Mouse (Mus musculus): ENCODE measurements around the gene Clec12b. TPM values are rescaled to one million over a fixed set of nuclear protein-coding genes. Genes with fewer than 3 reads are reported as not detected.
"Not testable (repeated sequence)": the region's sequence is repeated elsewhere in the genome, so short reads cannot be mapped to it uniquely, and the experiment has no call there.

The Clec12b gene
- polyA plus RNA-seq, 1 experiment from 2014 or later: not detected

DNA sequence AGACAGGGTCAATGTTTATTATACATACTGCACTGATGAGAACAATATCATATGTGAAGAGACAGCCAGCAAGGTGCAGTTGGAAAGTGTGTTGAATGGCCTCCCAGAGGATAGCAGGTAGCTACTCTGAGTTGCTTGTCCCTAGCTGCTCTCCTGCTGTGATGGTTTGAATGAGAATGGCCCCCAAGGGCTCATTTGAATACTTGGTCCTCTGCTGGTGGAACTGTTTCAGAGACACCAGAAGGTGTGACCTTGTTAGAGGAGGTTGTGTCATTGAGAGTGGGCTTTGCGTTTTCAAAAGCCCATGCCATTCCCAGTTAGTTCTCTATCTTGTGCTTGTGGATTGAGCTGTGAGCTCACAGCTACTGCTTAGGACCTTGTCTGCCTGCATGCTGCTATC lies 21.7 kb downstream of the Clec12b start:
- Histone ChIP-seq H3K4me1 (no peaks in the 10 kb centered on the region), H3K36me3 (no peaks in the 10 kb centered on the region), H3K27me3 (replicated peaks) (no peaks in the 10 kb centered on the region), H3K9me3 (no peaks in the 10 kb centered on the region), H3K4me3 (no peak overlapping the region), H3K27ac (no peak overlapping the region), H3K4me2 (replicated peaks) (no peak overlapping the region), H3K9ac (no peak overlapping the region)
- ATAC-seq (ENCODE audit: low FRiP score, low read depth): no peak
- 31% methylated on average over 1 of the region's 1 CpGs for WGBS

DNA sequence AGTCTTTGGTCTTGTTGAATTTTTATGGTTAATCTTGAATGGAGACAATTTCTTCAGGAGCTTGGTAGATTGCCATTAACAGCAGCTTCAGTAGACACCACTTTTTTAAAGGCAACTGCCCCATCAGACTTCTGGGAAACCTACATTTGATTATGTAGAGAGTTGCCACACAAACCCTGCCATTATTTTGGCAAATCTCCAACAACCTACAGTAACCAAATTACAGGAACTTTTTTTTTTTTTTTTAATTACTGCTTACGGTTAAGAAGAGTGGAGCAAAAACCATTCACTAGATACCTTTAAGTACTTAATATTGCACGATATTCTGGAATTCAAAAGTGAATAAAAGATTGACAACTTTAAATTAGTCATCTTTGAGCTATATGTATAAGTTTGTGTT lies 26.2 kb downstream of the Clec12b start:
- Histone ChIP-seq H3K4me3 (no peak overlapping the region), H3K9ac (no peak overlapping the region), H3K9me3 (no peaks in the 10 kb centered on the region), H3K4me2 (replicated peaks) (no peak overlapping the region), H3K27me3 (replicated peaks) (no peaks in the 10 kb centered on the region), H3K4me1 (no peaks in the 10 kb centered on the region), H3K27ac (no peak overlapping the region), H3K36me3 (no peaks in the 10 kb centered on the region)
- no peak for ATAC-seq (ENCODE audit: low FRiP score, low read depth)
- WGBS: 93% methylated on average over 2 of the region's 2 CpGs

DNA sequence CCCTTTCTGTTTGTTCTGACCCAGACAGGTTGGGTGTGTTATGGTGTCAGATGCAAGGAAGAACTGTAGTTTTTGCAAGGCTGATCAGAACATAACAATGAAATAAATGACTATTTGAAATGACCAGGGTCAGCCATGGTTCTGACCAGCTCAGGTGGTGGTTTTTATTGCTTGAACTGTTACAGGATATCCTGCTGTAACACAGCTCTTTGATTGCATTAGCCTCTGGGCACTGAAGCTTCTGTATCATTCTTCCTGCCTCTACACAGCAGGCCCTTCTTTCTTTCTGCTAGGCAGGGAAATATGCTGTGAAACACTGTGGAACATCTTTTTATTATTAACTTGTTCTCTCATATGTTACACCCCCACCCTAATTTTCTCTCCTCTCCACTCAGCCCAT lies 29.2 kb downstream of the Clec12b start:
- no peaks in the 10 kb centered on the region for H3K4me1 ChIP-seq
- ATAC-seq (ENCODE audit: low FRiP score, low read depth): no peak
- H3K36me3 ChIP-seq: no peaks in the 10 kb centered on the region
- no peaks in the 10 kb centered on the region for H3K9me3 ChIP-seq
- no peak overlapping the region for H3K9ac ChIP-seq
- no peaks in the 10 kb centered on the region for H3K27me3 ChIP-seq (replicated peaks)
- H3K27ac ChIP-seq: no peak overlapping the region
- H3K4me2 ChIP-seq (replicated peaks): no peak overlapping the region
- no peak overlapping the region for H3K4me3 ChIP-seq

DNA sequence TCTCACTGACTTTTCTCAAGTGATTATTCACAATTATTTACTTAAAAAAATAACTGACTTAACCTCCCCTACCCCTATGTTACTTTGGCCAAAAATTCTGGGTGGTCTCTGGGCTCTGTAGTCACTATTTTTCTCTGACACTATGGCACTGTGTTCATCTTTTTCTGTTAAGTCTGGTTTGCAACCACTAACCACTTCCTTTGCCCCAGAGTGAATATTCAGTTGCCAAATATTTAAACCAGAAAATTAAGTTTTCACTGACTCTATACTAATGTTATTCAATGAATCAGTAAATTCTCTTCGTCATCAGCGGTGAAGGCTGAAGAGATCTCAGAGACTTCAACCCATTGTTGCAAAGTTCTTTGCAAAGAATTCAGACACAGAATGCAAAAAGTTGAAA lies 29.9 kb downstream of the Clec12b start:
- H3K27ac ChIP-seq: no peak overlapping the region
- no peaks in the 10 kb centered on the region for H3K36me3 ChIP-seq
- H3K9ac ChIP-seq: no peak overlapping the region
- H3K4me3 ChIP-seq: no peak overlapping the region
- no peak overlapping the region for H3K4me2 ChIP-seq (replicated peaks)
- H3K4me1 ChIP-seq: no peaks in the 10 kb centered on the region
- H3K9me3 ChIP-seq: no peaks in the 10 kb centered on the region
- ATAC-seq (ENCODE audit: low FRiP score, low read depth): no peak
- no peaks in the 10 kb centered on the region for H3K27me3 ChIP-seq (replicated peaks)
- WGBS: 95% methylated on average over 2 of the region's 2 CpGs

DNA sequence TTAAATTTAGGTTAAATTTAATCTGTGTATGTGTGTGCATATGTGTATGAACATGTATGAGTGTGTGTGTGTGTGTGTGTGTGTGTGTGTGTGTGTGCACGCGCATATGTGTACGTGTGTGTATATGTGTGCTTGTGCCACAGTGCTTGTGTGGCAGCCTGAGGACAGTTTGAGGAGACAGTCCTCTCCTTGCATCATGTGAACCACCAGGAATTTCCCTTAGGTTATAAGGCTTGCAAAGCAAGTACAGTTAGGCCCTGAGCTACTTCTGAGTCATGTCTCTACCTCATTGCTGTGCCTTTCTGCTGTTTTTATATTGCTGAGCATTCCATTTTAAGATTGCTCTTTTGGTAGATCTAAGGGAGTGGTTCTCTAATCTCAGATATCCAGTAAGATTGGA lies 34.6 kb downstream of the Clec12b start:
- Histone ChIP-seq H3K4me2 (replicated peaks) (no peak overlapping the region), H3K27ac (no peak overlapping the region), H3K4me1 (no peaks in the 10 kb centered on the region), H3K27me3 (replicated peaks) (no peaks in the 10 kb centered on the region), H3K9ac (no peak overlapping the region), H3K9me3 (no peaks in the 10 kb centered on the region), H3K4me3 (no peak overlapping the region), H3K36me3 (no peaks in the 10 kb centered on the region)
- no peak for ATAC-seq (ENCODE audit: low FRiP score, low read depth)
- 94% methylated on average over 3 of the region's 3 CpGs for WGBS

DNA sequence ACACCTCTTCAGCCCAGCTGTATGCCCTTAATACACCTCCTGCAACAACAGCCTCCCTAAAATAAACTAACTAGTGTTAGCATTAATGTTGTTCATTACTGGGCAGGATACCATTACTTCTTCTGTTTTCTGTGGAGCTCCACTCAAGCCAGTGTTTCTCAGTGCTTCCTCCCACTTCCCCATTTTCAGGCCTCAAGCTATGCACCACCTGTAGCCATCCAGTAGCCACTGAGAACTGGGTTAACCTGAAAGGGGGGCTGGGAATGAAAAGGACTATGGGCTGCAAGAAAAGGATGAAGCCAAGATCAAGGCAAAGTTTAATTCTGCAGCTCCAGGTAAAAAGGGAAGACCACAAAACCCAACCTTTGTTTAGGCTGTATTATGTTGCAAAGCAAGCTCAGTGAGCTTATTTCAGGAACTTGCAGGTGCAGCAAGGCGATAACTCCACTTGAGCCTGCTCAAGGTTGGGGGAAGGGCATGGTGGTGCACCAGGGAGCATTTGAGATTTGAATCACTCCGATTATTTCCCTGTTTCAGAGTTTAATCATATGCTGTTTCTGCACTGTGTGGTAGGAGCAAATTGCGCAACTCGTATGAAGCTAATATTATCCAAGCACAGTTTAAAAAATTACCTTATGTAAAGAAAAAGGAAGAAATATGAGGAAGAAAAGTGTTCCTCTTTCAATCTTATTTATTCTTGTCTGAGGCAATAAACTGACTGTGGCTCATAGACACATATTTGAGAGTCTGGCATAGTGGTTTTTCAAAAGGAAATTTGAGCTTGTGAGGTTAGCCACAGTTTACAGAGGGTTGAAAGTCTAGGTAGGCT lies 35.9 kb downstream of the Clec12b start:
- Histone ChIP-seq H3K27ac (no peak overlapping the region), H3K4me2 (replicated peaks) (no peak overlapping the region), H3K36me3 (no peaks in the 10 kb centered on the region), H3K4me1 (no peaks in the 10 kb centered on the region), H3K9me3 (no peaks in the 10 kb centered on the region), H3K4me3 (no peak overlapping the region), H3K9ac (no peak overlapping the region), H3K27me3 (replicated peaks) (no peaks in the 10 kb centered on the region)
- 64% methylated on average over 4 of the region's 4 CpGs for WGBS
- ATAC-seq (ENCODE audit: low FRiP score, low read depth): no peak

DNA sequence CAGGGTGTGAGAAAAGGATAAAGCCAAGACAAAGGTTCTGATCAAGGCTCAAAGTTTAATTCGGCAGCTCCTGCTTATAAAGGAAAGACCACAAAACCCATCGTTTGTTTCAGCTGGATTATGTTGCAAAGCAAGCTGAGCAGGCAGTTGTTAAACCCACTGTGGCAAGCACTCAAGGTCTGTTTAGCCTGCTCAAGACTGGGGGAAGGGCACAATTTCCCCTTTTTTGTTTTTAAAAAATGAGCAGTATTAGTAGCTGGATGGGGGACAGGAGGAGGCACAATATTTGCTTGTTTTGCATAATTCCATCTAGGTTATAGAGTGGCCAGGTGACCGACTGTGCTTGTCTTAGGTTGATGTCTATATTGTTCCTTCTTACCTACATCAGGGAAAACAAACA lies 41.3 kb downstream of the Clec12b start:
- Histone ChIP-seq H3K9ac (no peak overlapping the region), H3K4me2 (replicated peaks) (no peak overlapping the region), H3K27ac (no peak overlapping the region), H3K4me1 (no peaks in the 10 kb centered on the region), H3K4me3 (no peak overlapping the region), H3K9me3 (no peaks in the 10 kb centered on the region), H3K36me3 (no peaks in the 10 kb centered on the region), H3K27me3 (replicated peaks) (no peaks in the 10 kb centered on the region)
- ATAC-seq (ENCODE audit: low FRiP score, low read depth): no peak
- WGBS: 87% methylated on average over 3 of the region's 3 CpGs

DNA sequence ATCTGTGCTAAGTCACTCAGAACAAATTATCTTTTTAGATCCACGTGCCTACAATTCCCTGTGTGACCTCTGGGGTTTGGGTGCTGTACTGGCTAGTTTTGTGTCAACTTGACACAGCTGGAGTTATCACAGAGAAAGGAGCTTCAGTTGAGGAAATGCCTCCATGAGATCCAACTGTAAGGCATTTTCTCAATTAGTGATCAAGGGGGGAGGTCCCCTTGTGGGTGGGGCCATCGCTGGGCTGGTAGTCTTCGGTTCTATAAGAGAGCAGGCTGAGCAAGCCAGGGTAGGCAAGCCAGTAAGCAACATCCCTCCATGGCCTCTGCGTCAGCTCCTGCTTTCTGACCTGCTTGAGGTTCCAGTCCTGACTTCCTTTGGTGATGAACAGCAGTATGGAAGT lies 43.3 kb downstream of the Clec12b start, which contains the start of gene Clec12a:
Gene Clec12a (plus strand): TSS at position 301 of the 400 bp plus-strand sequence.
- not testable (repeated sequence) for H3K9me3 ChIP-seq; H3K27ac ChIP-seq; H3K27me3 ChIP-seq (replicated peaks); ATAC-seq (ENCODE audit: low FRiP score, low read depth); H3K36me3 ChIP-seq; H3K4me1 ChIP-seq; H3K4me3 ChIP-seq; H3K9ac ChIP-seq; H3K4me2 ChIP-seq (replicated peaks)
- WGBS: 85% methylated on average over 4 of the region's 4 CpGs

DNA sequence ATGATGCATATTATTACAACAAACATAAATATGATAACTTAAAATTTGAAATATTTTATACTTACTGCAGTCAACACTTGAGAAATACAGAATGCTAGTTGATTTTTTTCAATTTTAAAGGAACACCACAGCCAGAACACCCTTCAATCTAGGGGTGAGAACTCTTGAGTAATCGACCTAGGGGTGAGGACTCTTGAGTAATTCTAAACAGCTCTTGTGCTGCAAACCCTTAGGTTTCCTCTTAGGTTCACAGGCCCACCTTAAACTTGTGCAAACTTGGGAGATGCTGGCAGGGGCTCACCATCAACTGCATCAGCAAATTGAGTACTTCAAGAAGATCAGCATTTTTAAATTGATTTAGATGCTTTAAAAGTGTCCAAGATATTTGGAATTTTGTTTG lies 47.9 kb downstream of the Clec12b start:
- no peaks in the 10 kb centered on the region for H3K36me3 ChIP-seq
- H3K4me2 ChIP-seq (replicated peaks): no peak overlapping the region
- H3K4me3 ChIP-seq: no peak overlapping the region
- H3K27me3 ChIP-seq (replicated peaks): no peaks in the 10 kb centered on the region
- 70% methylated on average over 1 of the region's 1 CpGs for WGBS
- H3K9me3 ChIP-seq: no peaks in the 10 kb centered on the region
- H3K4me1 ChIP-seq: no peaks in the 10 kb centered on the region
- H3K27ac ChIP-seq: no peak overlapping the region
- H3K9ac ChIP-seq: no peak overlapping the region
- no peak for ATAC-seq (ENCODE audit: low FRiP score, low read depth)

DNA sequence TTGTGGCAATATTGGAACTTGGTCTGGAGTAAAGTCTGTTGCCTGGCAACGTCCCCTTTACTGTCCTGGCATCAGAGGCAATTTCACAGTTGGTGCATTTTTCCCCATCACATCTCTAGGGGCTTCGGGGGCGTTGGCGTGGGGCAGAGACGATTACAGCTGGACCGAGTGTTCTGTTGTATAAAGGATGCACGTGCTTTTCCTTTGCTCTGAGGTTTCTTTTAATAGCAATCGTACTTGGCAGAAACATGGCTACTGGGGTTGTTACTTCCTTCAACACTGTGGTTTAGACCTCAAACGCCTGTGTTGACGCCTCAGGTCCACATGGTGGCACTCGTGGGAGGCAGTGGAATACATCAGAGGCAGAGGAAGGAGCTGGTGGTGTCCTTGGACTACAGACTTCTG lies 52.0 kb downstream of the Clec12b start:
- H3K4me3 ChIP-seq: no peak overlapping the region
- 27% methylated on average over 11 of the region's 11 CpGs for WGBS
- H3K4me1 ChIP-seq: no peaks in the 10 kb centered on the region
- H3K27me3 ChIP-seq (replicated peaks): no peaks in the 10 kb centered on the region
- no peak overlapping the region; the same call in 1 of the 2 replicates for H3K4me2 ChIP-seq (replicated peaks)
- H3K9me3 ChIP-seq: no peaks in the 10 kb centered on the region
- H3K36me3 ChIP-seq: no peaks in the 10 kb centered on the region
- no peak overlapping the region for H3K27ac ChIP-seq
- H3K9ac ChIP-seq: no peak overlapping the region
- ATAC-seq (ENCODE audit: low FRiP score, low read depth): peak; percentile 85

DNA sequence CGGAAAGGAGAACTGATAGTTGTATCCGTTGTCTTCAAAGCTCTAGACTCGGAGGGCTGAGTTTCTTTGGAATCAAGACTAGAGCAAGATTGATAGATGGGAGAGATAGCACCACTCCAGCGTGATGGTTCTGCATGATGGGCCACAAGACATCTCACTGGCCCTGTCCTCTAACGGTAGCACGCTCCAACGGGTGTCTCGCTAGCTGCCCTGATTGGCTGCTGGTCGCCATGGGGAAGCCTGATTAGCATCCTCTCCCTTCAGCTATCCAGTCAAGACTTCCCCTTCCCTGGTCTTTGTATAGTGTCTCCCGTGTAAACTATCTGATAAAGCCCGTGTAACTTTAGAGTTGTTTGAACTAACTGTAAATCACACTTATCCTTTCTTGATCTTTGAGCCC lies 54.1 kb downstream of the Clec12b start, which contains the start of gene 4922502D21Rik:
Gene 4922502D21Rik (minus strand): TSS at position 187 of the 400 bp plus-strand sequence.
- Histone ChIP-seq H3K4me1 (no peaks in the 10 kb centered on the region), H3K27ac (no peak within 1 kb of the TSS), H3K4me3 (no peak within 1 kb of the TSS), H3K9ac (no peak within 1 kb of the TSS), H3K27me3 (replicated peaks) (no peaks in the 10 kb centered on the region), H3K4me2 (replicated peaks) (no peak within 1 kb of the TSS), H3K9me3 (no peaks in the 10 kb centered on the region), H3K36me3 (no peaks in the 10 kb centered on the region)
- ATAC-seq (ENCODE audit: low FRiP score, low read depth): no peak
- WGBS: 65% methylated on average over 11 of the region's 11 CpGs

DNA sequence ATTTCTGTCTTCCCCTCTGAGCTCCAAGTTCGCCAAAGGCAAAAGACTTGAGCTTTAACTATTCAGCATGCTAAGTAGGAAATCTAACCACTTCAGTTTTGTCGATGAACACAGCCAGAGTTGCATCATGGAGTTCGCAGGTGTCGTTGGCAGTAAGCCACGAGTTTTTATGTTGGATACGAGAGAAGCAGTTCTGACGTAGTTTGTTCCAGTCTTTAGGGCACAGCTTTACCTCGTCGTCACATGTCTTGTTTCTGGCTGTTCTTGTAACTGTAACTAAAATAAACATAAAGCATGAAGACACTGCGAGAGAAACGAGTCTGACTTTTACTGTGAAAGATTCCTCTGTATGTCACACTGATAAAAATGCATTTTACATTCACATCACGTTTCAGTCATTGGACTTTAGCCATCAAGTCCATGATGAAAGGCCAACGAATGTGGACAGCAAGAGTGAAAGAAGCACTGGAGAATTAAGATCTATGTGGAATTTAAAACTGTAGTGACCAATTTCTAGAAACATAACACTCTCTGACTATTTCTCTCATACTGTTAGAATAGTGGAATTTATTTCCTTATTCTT lies 59.0 kb downstream of the Clec12b start:
- ATAC-seq (ENCODE audit: low FRiP score, low read depth): no peak
- no peaks in the 10 kb centered on the region for H3K36me3 ChIP-seq
- 81% methylated on average over 13 of the region's 13 CpGs for WGBS
- no peak overlapping the region for H3K9ac ChIP-seq
- H3K27ac ChIP-seq: no peak overlapping the region
- H3K4me3 ChIP-seq: no peak overlapping the region
- no peaks in the 10 kb centered on the region for H3K27me3 ChIP-seq (replicated peaks)
- H3K9me3 ChIP-seq: no peaks in the 10 kb centered on the region
- H3K4me1 ChIP-seq: no peaks in the 10 kb centered on the region
- no peak overlapping the region for H3K4me2 ChIP-seq (replicated peaks)

DNA sequence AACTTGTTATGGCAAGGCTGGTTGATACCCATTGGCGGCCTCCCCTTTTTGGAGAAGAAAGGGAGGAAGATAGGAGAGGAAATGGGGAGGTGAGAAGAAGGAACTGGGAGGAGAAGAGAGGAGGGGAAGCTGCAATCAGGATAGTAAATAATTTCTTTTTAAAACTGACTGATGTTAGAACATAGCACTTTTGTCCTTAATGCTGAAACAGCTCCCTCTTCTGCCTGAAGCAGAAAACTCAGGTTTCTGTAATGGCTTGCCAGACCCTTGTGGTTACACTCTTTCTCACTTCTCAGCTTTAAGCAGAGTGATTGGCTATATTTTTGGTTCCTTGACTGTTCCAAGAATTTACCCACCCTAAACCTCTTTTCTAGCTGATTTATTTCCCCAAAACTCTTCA lies 59.7 kb downstream of the Clec12b start:
- no peaks in the 10 kb centered on the region for H3K36me3 ChIP-seq
- no peaks in the 10 kb centered on the region for H3K27me3 ChIP-seq (replicated peaks)
- no peaks in the 10 kb centered on the region for H3K9me3 ChIP-seq
- H3K4me3 ChIP-seq: no peak overlapping the region
- H3K4me2 ChIP-seq (replicated peaks): no peak overlapping the region
- H3K4me1 ChIP-seq: no peaks in the 10 kb centered on the region
- WGBS: 100% methylated on average over 1 of the region's 1 CpGs
- no peak overlapping the region for H3K9ac ChIP-seq
- no peak overlapping the region for H3K27ac ChIP-seq
- ATAC-seq (ENCODE audit: low FRiP score, low read depth): no peak
